Mouse (Mus musculus) spleen, adult 2 months (tissue): ENCODE data around the gene Echs1.

Experiments used
- CTCF ChIP-seq: fragments of 200-500 bp; IDR thresholded peaks from 2 replicates; pipeline ENCODE4 v1.5.1; 2011; ENCODE audit warnings: mild to moderate bottlenecking, inconsistent platforms; ENCODE audit not compliant: insufficient read depth, insufficient read length, insufficient replicate concordance; ENCODE audit errors: extremely low read depth
- POLR2A ChIP-seq: fragments of 200-500 bp; IDR thresholded peaks from 2 replicates; pipeline ENCODE4 v1.6.1; 2011; ENCODE audit warnings: low read depth, low read length, inconsistent platforms

DNA sequence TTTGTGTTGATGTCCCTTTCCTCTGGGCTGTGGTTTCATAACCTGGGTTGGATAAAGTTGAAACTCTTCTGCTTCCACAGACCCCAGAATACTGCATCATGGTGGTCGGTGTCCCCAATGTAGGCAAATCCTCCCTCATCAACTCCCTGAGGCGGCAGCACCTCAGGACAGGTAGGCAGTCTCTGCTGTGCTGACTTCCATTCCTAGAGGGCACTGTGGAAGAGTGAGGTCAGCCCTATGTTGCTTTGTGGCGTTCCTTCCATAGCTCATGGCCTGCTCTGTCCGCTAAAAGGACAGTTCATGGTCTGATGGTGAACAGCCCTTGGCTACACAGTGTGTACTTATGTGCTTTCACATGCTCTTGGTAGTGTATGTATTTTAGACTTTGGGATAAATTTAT, 28.3 kb upstream of the Echs1 start:
- no peak for TF ChIP-seq CTCF
- no peak for TF ChIP-seq POLR2A
